21 mouse cellular contexts compared by ENCODE assay signal in the genomic region with DNA sequence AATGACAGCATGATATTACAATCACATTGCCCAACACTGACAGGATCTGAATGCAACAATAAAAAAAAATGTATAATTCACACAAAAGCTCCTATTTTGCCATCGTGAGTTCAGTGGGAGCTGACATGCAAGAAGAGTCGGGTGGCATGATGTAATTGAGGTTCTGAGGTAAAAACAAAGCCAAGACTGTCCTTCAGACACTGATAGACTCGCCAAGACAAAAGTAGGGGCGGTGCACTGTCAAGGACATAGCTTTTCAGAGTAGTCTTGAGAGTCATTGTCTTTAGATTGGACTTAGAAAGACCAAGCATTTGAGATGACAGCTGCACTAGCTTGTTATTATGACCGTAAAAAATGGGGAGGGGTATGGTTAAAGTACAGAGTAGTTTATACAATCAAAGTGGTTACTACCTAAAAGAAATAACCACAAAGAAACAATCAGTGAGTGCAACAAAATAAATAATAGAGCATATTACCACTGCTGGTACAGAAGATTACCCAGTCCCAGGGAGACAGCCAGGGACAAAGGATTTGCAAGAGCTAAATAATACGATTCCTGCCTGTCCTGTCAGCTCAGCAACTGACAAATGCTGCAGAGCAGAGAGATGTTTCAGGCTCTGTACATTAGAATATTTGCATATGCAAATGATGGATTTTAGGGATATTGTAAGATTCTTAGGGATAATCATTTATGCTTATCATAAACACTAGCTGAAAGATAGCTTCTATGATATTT. TPM values are rescaled to one million over a fixed set of nuclear protein-coding genes. Genes with fewer than 3 reads are reported as not detected.
DNase-seq lines count a peak whose midpoint lies in the region; ATAC-seq lines count a peak whose summit lies in the region.
"Had no signal": no experiment of that assay in that cellular context is flagged by ENCODE, and none has a peak within 500 bp of the region (broad histone marks: within the 10 kb centered on the region; RNA-seq: fewer than 3 reads in every experiment).

No protein-coding gene starts in this region.

- H3K36me3 ChIP-seq in hindbrain, embryonic 14.5 days (replicated peaks; ENCODE audit: control insufficient read depth, insufficient read depth), result peaks cover 6% of the 10 kb centered on the region; the same call in 1 of the 2 replicates
- H3K36me3 ChIP-seq in hindbrain, embryonic 12.5 days, result peaks cover 14% of the 10 kb centered on the region
- H3K36me3 ChIP-seq in midbrain, embryonic 13.5 days, result peaks cover 23% of the 10 kb centered on the region

- no peak overlapping the region for H3K4me2 ChIP-seq in hindbrain, embryonic 14.5 days (replicated peaks)
- no peak overlapping the region for H3K4me2 ChIP-seq in hindbrain, embryonic 12.5 days (replicated peaks)
- H3K4me2 ChIP-seq in midbrain, embryonic 13.5 days (replicated peaks), result no peak overlapping the region
- H3K4me2 ChIP-seq: neural tube, embryonic 15.5 days had no signal

- no peaks in the 10 kb centered on the region for H3K9me3 ChIP-seq in hindbrain, embryonic 14.5 days (ENCODE audit: control insufficient read depth, low read length)
- no peaks in the 10 kb centered on the region for H3K9me3 ChIP-seq in hindbrain, embryonic 12.5 days (replicated peaks)
- H3K9me3 ChIP-seq in midbrain, embryonic 13.5 days, result no peaks in the 10 kb centered on the region
- H3K9me3 ChIP-seq: neural tube, embryonic 15.5 days had no signal

- peak; percentile 36 to 68 for DNase-seq in adrenal gland, adult (ENCODE audit: inconsistent age in 2 of 2, low spot score in 1 of 2)
- no peak for DNase-seq in adrenal gland, postnatal 25 days
- DNase-seq in hindbrain, embryonic 14.5 days (ENCODE audit: low spot score), result no peak
- peak; percentile 80 for DNase-seq in R1 (ENCODE audit: low read depth, low spot score)
- DNase-seq in urinary bladder, postnatal 36 days (ENCODE audit: low spot score in 2 of 2), result no peak
- DNase-seq: cerebellum, adult 11 months; cerebellum, postnatal 14 days; embryo, embryonic 11 days; gastrocnemius, postnatal 10 days; heart, postnatal 10 days; kidney, postnatal 4 days; retina, postnatal 1 day; right cerebral cortex, postnatal 4 days; thymus, postnatal 36 days had no signal

- H3K4me3 ChIP-seq in hindbrain, embryonic 14.5 days (replicated peaks; ENCODE audit: low read length), result no peak overlapping the region
- no peak overlapping the region for H3K4me3 ChIP-seq in hindbrain, embryonic 12.5 days
- no peak overlapping the region for H3K4me3 ChIP-seq in midbrain, embryonic 13.5 days (replicated peaks)
- H3K4me3 ChIP-seq: neural tube, embryonic 15.5 days had no signal

- H3K27me3 ChIP-seq in hindbrain, embryonic 14.5 days (ENCODE audit: control insufficient read depth, insufficient read depth, low read length), result no peaks in the 10 kb centered on the region
- H3K27me3 ChIP-seq in hindbrain, embryonic 12.5 days, result no peaks in the 10 kb centered on the region
- H3K27me3 ChIP-seq in midbrain, embryonic 13.5 days, result no peaks in the 10 kb centered on the region
- H3K27me3 ChIP-seq: neural tube, embryonic 15.5 days had no signal

- ATAC-seq in hindbrain, embryonic 14.5 days (ENCODE audit: low FRiP score), result peak; percentile 27; the same call in 1 of the 2 replicates
- ATAC-seq in hindbrain, embryonic 12.5 days (ENCODE audit: low FRiP score), result no peak
- peak; percentile 78 for ATAC-seq in midbrain, embryonic 13.5 days
- ATAC-seq in granulocyte monocyte progenitor cell, adult 5-6 weeks (replicated peaks; ENCODE audit: poor library complexity, severe bottlenecking), result no peak
- ATAC-seq: activated CD4-positive, CD25-positive, alpha-beta regulatory T cell, adult 4 months; CD4-positive, CD25-positive, alpha-beta regulatory T cell, adult 4 months had no signal

- WGBS in hindbrain, embryonic 14.5 days, result 48% methylated on average over 6 of the region's 6 CpGs
- 62% methylated on average over 6 of the region's 6 CpGs for WGBS in hindbrain, embryonic 12.5 days
- WGBS in midbrain, embryonic 13.5 days, result 53% methylated on average over 6 of the region's 6 CpGs

- 0 out of 2 replicates have a peak overlapping the region, but pooled peaks have one; percentile 9 for H3K27ac ChIP-seq in hindbrain, embryonic 14.5 days
- no peak overlapping the region for H3K27ac ChIP-seq in hindbrain, embryonic 12.5 days
- H3K27ac ChIP-seq in midbrain, embryonic 13.5 days, result no peak overlapping the region; the same call in 1 of the 2 replicates
- H3K27ac ChIP-seq: liver, embryonic 14.5 days; neural tube, embryonic 15.5 days had no signal

- no peaks in the 10 kb centered on the region for H3K4me1 ChIP-seq in hindbrain, embryonic 14.5 days (replicated peaks; ENCODE audit: control insufficient read depth, insufficient read depth, low read length)
- no peaks in the 10 kb centered on the region for H3K4me1 ChIP-seq in hindbrain, embryonic 12.5 days
- H3K4me1 ChIP-seq in midbrain, embryonic 13.5 days (replicated peaks), result peaks cover 6% of the 10 kb centered on the region; the same call in 1 of the 2 replicates
- H3K4me1 ChIP-seq: neural tube, embryonic 15.5 days had no signal

- H3K9ac ChIP-seq in hindbrain, embryonic 14.5 days, result no peak overlapping the region
- H3K9ac ChIP-seq in hindbrain, embryonic 12.5 days, result no peak overlapping the region
- H3K9ac ChIP-seq in midbrain, embryonic 13.5 days (replicated peaks), result no peak overlapping the region
- H3K9ac ChIP-seq: liver, embryonic 14.5 days; neural tube, embryonic 15.5 days had no signal

RNA-seq across cellular contexts. Expression of a gene that starts 32.5 kb away (rescaled TPM):
- total RNA-seq in adrenal gland, postnatal 25 days (2021), result 209 TPM in 2 replicates
- 25.6 and 28.3 TPM in 2 replicates for polyA plus RNA-seq in hindbrain, embryonic 14.5 days (2014; fragmentation: Nextera tagmentation; extraction: Ambion mirVana)
- 80.1 and 84.2 TPM in 2 replicates for polyA plus RNA-seq in hindbrain, embryonic 12.5 days (2016; fragmentation: Nextera tagmentation; extraction: Ambion mirVana)
- polyA plus RNA-seq in midbrain, embryonic 13.5 days (2015; fragmentation: Nextera tagmentation; extraction: Ambion mirVana), result 37.5 and 43.6 TPM in 2 replicates
- total RNA-seq in granulocyte monocyte progenitor cell, adult 5-6 weeks (2014; fragmentation: Nextera tagmentation), result 77.3 and 83.0 TPM in 2 replicates
- 114 and 119 TPM in 2 replicates for total RNA-seq in granulocyte monocyte progenitor cell, adult 5-6 weeks (2017)

RNA-seq across cellular contexts. Expression of a gene that starts 40.6 kb away (rescaled TPM):
- total RNA-seq in adrenal gland, postnatal 25 days (2021), result 59.7 and 72.9 TPM in 2 replicates
- polyA plus RNA-seq in hindbrain, embryonic 14.5 days (2014; fragmentation: Nextera tagmentation; extraction: Ambion mirVana), result 47.7 and 48.9 TPM in 2 replicates
- polyA plus RNA-seq in hindbrain, embryonic 12.5 days (2016; fragmentation: Nextera tagmentation; extraction: Ambion mirVana), result 45.5 and 47.2 TPM in 2 replicates
- polyA plus RNA-seq in midbrain, embryonic 13.5 days (2015; fragmentation: Nextera tagmentation; extraction: Ambion mirVana), result 49.1 and 50.7 TPM in 2 replicates
- 25.5 and 30.8 TPM in 2 replicates for total RNA-seq in granulocyte monocyte progenitor cell, adult 5-6 weeks (2014; fragmentation: Nextera tagmentation)
- 39.1 and 40.0 TPM in 2 replicates for total RNA-seq in granulocyte monocyte progenitor cell, adult 5-6 weeks (2017)

Comparison
In these comparisons a context has a peak if more than half of its experiments do, and no peak if none do; other contexts are left out.
1. DNase-seq: peak in adrenal gland, adult (2 of 2) and R1 (single experiment); none in adrenal gland, postnatal 25 days (single experiment), hindbrain, embryonic 14.5 days (single experiment) and urinary bladder, postnatal 36 days (0 of 2).
2. ATAC-seq: peak in hindbrain, embryonic 14.5 days (single experiment) and midbrain, embryonic 13.5 days (single experiment); none in hindbrain, embryonic 12.5 days (single experiment) and granulocyte monocyte progenitor cell, adult 5-6 weeks (single experiment).